Mouse (Mus musculus): ENCODE measurements at regions not wholly inside any gene's neighbourhood (a gene's known extent, or its start where the extent isn't known, plus 50 kb on each side); places are given as distances from the start of the nearest gene placed in this dataset.

DNA sequence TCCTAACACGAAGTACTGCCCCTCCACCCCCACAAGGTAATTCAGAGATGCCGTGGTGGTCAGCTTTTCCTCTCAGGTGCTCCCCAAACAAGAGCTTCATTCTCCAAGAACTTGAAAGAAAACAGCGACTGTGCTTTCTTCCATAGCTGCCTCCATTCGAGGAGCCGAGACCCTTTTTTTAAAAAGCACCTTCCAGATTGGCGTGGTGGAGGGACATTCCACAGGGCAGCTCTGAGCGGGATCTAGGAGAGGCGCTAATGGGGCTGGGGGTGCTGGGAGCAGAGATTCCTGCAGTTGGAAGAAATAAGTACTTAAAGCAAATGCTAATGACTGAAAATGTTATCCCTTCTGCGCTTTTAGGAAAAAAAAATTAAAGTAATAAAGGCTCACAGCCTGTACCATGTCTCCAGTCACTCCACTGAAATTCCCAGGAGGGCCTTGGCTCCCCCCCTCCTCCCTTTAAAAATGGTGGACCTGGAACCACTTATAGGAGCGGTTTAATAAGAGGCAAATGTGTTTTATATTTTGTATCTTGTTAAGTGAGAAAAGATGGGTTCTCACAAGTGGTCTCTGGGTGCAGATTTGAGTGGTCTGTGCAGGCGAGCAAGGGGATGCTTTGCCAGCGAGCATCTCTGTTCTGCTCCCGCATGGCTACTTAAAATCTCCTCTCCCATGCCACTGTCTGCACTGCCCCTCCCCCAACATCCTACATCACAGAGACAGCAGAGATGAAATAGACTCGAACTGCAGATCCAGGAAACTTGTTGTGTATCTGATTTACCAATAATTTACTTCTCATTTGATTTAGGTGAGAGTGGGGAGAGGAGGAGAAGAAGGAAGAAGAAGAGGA, 77.4 kb upstream of the Zfhx3 start:
- no peak for DNase-seq

DNA sequence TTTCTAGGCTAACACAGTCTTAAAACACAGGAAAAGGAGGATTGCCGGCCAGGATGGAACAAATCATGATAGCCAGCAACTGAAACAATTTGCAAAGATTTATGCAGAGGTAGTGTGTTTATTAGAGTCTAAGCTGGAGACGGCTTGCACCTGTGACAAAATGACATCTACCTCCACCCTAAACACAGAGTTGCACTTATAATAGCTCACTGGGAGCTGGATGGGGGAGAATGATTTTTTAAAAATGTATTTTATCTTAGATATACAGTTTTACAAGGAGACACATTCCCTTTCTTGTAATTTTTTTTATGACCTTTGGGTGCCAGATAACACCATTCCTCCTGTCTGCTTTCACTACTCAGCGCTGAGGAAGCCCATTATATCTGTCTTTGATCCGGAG, 76.7 kb upstream of the Zfhx3 start:
- DNase-seq = no peak

DNA sequence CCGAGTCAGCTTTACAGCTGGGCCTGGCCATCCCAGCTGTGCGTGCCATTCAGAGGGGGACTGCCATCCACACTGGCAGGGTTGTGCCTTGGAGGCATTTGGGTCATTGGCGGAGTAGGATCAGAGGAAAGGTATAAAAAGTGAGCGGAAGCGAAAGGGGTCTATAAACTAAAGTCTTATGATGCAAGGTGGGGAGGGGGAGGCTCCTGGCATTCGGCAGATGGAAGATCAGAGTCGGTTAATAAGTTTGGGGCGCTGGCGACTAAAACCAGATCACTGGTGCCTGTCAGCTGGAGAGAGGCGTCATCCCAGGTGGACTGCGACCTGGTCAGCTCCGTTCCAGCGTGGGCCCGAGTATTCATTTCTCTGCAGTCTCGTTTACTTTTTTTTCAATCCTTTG, 70.7 kb upstream of the Zfhx3 start:
- DNase-seq = no peak

DNA sequence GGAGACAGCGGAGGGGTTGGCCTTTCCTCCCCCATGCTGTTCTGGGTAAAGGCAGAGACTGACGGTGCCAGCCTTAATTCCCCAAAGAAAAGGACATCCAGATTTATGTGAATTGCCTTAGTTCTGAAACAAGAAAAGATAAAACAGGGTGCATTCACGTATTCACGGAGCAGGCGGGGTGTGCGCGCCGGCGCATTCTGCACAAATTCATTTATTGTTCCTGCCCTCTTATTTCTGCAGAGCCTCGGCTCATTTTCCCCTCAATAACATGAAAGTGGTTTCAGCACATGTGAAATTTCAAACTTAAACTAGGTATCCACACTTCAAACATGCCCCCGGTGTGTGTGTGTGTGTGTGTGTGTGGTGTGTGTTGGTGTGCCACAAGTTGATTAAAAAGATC, 70.3 kb upstream of the Zfhx3 start:
- no peak for DNase-seq

DNA sequence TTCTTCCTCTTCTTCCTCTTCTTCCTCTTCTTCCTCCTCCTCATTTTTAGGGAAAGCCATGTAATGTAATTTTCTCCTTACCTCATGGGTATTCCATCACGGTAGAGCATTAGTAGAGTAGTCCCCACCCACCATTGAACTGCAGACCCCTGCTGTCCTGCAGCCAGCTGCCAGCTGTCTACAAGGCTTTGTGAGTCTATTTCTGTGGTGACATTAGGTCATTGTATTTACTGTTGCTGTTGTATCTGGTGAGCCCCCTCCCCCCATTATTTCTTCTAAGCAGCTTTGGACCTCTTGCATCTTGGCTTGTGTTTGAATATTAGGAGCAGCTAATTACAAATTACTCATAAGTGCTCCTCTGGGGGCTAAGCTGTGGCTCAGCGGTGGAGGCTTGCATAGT, 66.0 kb upstream of the Zfhx3 start:
- DNase-seq = no peak

DNA sequence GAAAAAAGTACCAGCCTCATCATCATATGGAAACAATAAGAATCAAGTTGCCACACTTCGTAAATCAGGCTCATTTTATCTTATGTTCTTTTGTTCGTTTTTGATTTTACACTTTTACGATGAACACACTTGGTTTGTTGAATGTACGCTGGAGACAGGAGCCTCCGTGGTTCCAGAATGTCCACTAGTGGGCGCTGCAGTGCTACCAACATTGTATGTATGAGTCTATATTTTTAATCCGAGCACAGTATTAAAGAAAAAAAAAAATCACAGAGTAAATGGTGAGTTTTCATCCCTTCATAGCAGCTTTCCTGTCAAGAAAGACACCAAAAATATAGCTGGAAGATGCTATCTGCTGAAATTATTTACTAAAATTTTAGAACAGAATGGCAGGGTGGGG, 60.6 kb upstream of the Zfhx3 start:
- DNase-seq = peak; percentile 47

DNA sequence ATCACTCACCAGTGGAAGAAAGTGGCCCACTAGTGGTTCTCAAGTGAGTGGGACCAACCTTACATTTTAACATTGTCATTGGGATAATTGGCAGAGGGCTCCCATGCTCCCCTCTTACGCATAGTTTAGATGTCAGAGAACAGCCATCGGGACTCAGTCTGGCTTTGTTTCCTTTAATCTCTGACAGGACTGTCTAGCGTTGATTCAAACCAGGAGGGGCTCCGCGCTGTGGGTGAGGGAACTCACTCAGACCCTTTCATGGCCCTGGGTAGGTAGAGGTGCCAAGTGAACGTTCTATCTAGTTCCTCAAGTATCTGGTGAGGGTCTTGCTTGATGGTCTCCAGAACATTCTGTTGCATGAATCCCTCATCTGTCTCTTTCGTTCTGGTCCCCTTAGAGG, 56.9 kb upstream of the Zfhx3 start:
- no peak for DNase-seq

DNA sequence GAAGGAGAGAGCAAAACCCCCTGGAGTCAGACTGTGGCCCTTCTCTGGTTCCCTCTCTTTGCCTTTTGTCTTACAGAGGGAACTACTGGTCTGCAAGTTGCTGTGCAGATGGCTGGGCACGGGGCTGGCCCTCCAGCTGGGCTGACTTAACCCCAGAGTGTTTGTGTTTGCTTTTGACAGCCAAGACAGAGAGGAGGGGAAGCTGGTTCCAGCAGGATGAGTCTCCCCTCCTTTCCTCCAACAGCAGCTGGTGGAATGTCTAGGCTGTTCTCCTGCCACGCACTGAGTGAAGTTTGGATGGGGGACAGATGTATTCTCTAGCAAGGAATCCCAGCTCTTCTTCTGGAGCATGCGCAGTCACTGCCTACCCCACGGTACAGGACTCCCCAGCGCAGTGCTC, 56.5 kb upstream of the Zfhx3 start:
- DNase-seq = no peak

DNA sequence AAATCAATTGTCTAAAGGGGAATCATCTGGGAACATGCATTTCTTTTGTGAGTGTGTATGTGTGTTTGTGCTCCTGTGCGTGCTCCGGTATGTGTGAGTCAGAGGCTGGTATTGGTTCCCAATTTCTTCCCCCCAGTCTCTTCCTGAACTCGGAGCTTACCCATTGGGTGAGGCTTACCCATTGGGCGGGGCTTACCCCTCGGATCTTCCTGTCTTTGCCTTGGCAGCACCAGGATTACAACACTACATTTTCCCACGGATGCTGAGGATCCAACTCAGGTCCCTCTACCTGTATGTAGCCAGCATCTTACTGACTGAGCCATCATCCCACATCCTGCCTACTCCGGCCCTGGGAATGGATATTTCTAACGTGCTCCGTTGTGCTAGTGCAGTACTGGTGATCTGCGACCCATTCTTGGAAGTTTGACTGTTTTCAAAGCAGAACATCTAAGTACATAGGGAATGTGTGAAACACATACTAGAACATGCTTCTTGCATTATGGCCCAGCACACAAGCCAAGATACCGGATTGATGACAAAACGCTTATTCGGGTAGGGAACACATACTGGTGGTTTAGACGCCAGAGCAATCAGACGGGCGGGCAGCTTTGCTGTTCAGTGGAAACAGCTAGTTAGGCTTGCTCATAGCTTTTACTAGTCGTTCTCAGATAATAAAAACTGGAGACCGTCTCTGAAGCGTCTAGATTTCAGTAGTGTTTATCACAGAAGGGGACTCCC, 55.8 kb upstream of the Zfhx3 start:
- DNase-seq = no peak

DNA sequence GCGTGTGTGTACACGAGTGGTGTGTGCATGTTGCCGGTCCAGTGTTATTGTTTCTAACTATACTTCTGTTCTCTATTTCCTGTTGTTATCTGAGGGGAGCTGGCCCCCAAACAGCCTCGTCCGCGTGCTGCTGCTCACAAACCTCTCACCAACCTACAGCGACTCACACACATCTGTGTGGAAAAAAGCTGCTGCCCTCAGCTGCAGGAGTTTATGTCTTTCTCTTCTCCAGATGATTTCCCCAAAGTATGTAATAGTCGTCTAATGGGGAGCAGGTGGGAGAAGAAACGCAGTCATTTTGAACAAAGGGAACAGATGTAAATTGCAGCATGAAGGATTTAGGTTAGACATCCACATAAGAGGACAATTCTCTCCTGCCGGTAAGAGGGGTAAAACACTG, 55.1 kb upstream of the Zfhx3 start:
- no peak for DNase-seq

DNA sequence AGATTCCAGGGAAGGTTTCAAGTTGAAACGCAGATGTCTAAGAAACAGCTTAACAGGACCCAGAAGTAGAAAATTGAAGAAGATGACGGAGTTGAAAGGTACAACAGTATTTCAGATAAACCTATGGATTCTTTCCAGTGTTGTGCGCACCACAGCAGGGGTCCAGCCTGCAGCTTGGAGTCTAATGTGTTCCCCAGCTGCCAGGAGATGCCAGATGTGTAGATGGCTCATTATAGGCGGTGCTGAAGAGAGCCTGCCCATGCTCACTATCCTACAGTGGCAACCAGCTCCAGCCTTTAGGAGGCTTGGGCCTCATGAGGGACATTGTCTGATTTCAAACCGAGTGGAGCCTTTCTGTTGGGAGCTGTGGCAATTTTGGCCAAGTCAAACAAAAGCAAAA, 51.5 kb upstream of the Zfhx3 start:
- DNase-seq = no peak

Small RNA genes in the stretch of these regions (microRNA-seq; reads per million reads assigned to microRNA genes)
- gene Gm22825 (0 reads per million in 2 experiments), gene Gm23646 (0 reads per million in 2 experiments)

Measured in adrenal gland, adult 2 months (tissue).